Mouse (Mus musculus) B cell, adult 62 days (primary cell): Measurements from ENCODE around the gene Dynlrb2. TPM values are rescaled to one million over a fixed set of nuclear protein-coding genes. Genes with fewer than 3 reads are reported as not detected.

Experiments
- total RNA-seq: library from RNA; stranded (reverse); gene quantifications from 4 replicates; pipeline ENCODE4 v1.2.4, GENCODE M21; 2023

Dynlrb2 gene
- total RNA-seq: not detected in 4 replicates

GRCm38 (mm10) chr8:116504477-116505120, at the start of gene Dynlrb2:
TSS of gene Dynlrb2 (plus strand) at chr8:116504974.

Other genes starting within 250 kb of the Dynlrb2 start
- 12.2 to 14.6 TPM (median 13.5 TPM) in 4 replicates for gene Cdyl2, start 228.0 kb downstream of the Dynlrb2 start, total RNA-seq